Mouse (Mus musculus) left cerebral cortex, adult 18-20 months (tissue): ENCODE results near the gene Zfp992. TPM values are rescaled to one million over a fixed set of nuclear protein-coding genes. Genes with fewer than 3 reads are reported as not detected.
"Not testable (repeated sequence)": the region's sequence is repeated elsewhere in the genome, so short reads cannot be mapped to it uniquely, and the experiment has no call there.

Source experiments
- DNase-seq, 2 experiments: peaks; one replicate each; pipeline ENCODE4 v3.0.0; 2021 to 2022; ENCODE audit warnings: low spot score in 2 of 2, mixed read lengths in 1 of 2
- long read RNA-seq, 2 experiments: library from polyadenylated mRNA; stranded (forward); transcript quantifications; one replicate each; pipeline ENCODE4 v2.0.0; 2021
- total RNA-seq, 2 experiments: library from RNA; stranded (reverse); gene quantifications; 2 replicates each; pipeline ENCODE4 v1.2.3; 2021

The Zfp992 gene
- total RNA-seq, result 1 to 10 TPM; 2.5 to 3.2 TPM
- long read RNA-seq, experiment 1, partial matches to known transcripts, result 0 of 2 reads
- long read RNA-seq, experiment 1, other reads (novel, unspliced or antisense), result 2 of 2 reads
- long read RNA-seq, experiment 2, partial matches to known transcripts, result 0 of 5 reads
- long read RNA-seq, experiment 2, other reads (novel, unspliced or antisense), result 5 of 5 reads

- DNase-seq, result not testable (repeated sequence)
Measured at GRCm38 (mm10) chr4:146448950-146449349, at the start of gene Zfp992. Zfp992 (plus strand) TSS chr4:146449023.

- DNase-seq, result not testable (repeated sequence)
Measured at GRCm38 (mm10) chr4:146429467-146429866, 19.4 kb upstream of the Zfp992 start.

DNA sequence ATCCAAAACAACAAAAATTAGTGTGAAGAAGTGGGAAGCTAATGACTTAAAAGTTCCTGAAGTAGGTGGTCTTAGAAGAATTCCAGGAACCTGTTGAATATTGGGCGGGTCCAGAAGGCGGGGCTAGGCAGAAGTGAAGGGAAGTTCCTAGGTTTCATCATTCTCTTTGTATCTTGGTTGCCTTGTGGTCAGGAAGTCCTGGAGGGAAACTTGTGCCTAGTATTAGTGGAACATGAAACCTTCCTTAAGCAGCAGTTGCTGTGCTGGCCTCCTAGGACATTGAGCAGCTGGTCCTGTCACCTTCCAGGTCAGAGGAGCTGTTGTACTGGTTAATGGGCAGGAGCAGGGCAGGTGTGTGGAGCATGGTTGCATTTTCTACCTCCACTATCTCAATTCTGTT, 17.9 kb upstream of the Zfp992 start:
- DNase-seq, result not testable (repeated sequence)

DNA sequence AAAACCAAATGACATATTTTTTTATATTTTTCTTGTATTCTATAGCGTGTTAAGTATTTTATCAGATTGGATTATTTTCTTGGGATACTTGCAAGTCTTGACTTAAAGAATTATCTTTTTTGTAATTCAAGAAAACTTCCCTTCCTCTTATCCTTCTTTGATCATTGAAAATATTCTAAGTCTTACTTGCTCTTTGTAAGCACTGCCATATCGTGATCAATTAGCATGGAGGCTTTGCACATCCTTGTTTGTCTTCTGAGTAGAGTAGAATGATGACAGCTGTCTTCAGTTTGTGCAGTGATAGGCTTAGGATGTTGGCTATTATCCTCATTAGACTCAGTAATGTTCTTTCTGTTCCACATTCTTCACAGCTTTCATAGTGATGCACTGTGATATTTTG, 13.3 kb upstream of the Zfp992 start:
- not testable (repeated sequence) for DNase-seq

- DNase-seq, result not testable (repeated sequence)
Measured at GRCm38 (mm10) chr4:146437256-146437655, 11.6 kb upstream of the Zfp992 start.

- DNase-seq, result not testable (repeated sequence)
Measured at GRCm38 (mm10) chr4:146444345-146444744, 4.5 kb upstream of the Zfp992 start.

DNA sequence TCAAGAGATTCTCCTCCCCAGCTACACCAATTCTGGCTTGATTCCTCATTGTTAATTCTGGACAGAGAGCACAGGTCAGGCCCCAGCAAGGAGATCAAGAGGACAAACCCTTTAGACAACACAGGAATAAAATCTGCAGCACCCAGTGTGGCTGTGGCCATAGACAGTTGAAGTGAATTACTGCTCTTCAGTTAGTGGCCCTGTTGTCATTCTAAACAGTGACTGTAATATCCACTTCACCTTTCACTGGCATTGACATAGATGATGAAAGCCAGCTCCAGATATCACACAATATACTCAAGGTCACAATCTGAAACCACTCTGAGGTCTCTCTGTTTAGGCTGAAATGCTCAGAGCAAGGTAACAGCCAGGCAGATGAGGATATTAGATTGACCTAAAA, 3.7 kb upstream of the Zfp992 start:
- not testable (repeated sequence) for DNase-seq

DNA sequence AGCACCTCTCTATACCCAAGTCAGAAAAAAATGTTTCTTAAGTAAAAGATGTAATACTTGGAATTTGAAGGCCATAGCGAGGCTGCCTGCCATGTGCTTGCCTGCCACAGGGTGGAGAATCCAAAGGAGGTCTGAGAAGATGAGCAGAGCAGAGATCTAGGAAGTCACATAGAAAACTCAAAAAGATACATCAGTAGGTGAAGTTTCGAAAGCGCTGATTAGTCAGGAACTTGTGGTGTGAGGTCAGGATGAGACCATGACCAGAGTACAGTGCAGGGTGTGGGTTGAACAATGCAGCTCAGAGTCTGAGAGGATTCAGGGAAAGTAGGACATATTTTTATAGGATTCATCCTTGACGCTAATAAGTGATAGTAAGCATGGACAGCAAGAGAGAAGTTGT, 2.7 kb upstream of the Zfp992 start:
- not testable (repeated sequence) for DNase-seq

GRCm38 (mm10) chr4:146447016-146447415, 1.8 kb upstream of the Zfp992 start:
- not testable (repeated sequence) for DNase-seq

- not testable (repeated sequence) for DNase-seq
Measured at GRCm38 (mm10) chr4:146449711-146450110, 888 bp downstream of the Zfp992 start.

DNA sequence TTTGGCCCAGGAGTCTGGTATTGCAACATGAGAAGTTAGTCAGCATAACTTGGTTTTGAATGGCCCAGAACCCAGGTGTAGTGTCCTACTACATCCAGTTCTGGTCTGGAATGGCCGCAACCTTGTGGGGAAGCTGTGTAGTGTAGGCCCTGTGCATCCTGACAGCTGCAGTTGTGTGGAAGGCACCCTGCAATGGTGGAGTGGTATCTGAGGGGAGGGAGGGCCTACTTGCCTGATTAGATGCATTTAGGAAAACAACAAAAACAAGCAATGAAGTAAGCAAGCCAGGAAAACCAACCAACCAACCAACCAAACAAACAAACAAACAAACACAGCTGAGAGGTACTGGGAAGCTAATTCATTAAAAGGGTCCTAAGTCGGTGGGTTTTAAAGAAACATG, 3.8 kb downstream of the Zfp992 start:
- DNase-seq, result not testable (repeated sequence)

GRCm38 (mm10) chr4:146454170-146454569, 5.3 kb downstream of the Zfp992 start:
- not testable (repeated sequence) for DNase-seq

- no peak for DNase-seq
Measured at GRCm38 (mm10) chr4:146454896-146455295, 6.1 kb downstream of the Zfp992 start.

DNA sequence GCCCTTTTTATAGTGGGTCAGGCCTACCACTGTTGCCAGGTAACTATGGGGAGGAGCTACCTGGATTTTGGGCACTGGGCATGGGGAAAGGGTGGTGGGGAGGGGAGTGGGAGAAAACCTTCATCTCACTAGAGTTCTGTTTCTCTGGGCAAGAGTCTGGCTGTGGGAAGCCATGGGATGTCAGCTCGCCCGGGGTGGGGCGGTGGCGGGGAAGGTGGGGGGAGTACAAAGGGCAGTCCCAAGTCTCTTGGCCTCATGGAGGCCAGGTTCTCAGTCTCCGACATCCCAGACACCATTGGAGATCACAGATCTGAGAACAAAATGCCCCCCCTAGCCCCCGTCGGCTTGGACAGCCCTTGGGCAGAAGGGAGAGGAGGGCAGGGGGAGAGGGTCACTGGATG, 6.5 kb downstream of the Zfp992 start:
- DNase-seq, result no peak

- no peak for DNase-seq
Measured at GRCm38 (mm10) chr4:146456061-146456726, 7.4 kb downstream of the Zfp992 start.

GRCm38 (mm10) chr4:146457126-146457525, 8.3 kb downstream of the Zfp992 start:
- no peak for DNase-seq

- DNase-seq, result no peak
Measured at GRCm38 (mm10) chr4:146457720-146458119, 8.9 kb downstream of the Zfp992 start.

DNA sequence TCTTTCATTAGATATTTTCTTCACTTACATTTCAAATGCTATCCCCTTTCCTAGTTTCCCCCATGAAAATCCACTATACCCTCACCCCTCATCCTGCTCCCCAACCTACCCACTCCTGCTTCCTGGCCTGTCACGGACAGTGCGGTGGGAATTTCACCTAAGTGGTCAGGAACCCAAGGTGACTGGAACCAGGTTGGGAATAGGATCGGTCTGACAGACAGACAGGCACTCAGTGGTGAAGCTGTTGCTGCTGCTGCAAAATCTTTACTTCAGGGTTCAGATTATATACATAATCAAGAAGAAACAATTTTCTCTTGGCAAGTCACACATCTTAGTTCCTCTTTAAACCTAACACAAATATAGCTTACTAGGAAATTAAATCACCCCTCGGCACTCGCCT, 11.0 kb downstream of the Zfp992 start:
- not testable (repeated sequence) for DNase-seq

DNA sequence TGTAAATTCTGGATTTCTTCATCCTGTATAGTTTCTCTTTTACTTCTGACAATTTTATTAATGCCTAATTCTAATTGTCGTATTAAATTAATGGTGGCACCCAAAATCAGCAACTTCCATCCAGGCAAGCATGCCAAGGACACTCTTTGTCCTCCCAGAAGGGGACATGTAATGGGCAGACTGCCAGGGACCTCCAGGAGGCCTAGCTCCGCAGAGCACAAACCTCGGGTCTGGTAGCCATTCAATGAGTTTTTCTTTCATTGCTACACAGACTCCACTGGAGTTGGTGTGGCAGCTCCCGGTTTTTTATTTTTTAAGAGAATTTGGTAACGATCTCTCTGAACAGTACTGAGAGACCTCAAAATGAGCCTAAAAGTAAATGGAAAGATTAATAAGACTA, 11.9 kb downstream of the Zfp992 start:
- not testable (repeated sequence) for DNase-seq

GRCm38 (mm10) chr4:146463649-146464351, 15.0 kb downstream of the Zfp992 start:
- DNase-seq, result not testable (repeated sequence)

DNA sequence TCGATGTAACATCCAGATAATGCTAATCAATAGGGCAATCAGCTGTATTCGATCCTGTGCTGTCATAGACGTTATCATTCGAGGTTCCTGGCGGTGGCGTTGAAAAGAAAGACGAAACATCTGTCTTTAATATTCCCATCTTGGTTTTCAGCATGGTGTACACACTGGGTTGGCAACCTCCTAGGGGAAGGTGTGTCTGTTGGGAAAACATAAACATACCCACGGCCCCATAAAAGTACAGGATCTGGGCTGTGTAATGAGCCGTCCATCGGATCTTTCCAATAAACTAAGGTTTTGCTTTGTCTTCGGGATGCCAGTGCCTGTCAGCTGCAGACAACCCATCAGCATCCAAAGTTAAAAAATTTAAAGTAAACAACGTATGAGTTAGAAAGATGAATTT, 21.2 kb downstream of the Zfp992 start:
- not testable (repeated sequence) for DNase-seq

GRCm38 (mm10) chr4:146474181-146474580, 25.4 kb downstream of the Zfp992 start:
- DNase-seq, result not testable (repeated sequence)
